Mouse (Mus musculus): ENCODE results near the gene Ubash3a.

GRCm38 (mm10) chr17:31285867-31286266, 78.2 kb downstream of the Ubash3a start:
- TF ChIP-seq GATA1 (IDR thresholded peaks at IDR 0.05; ENCODE audit: low read length) (no peak), TAL1 (IDR thresholded peaks at IDR 0.05; ENCODE audit: low read length) (no peak)
